Mouse (Mus musculus) bone marrow macrophage, adult 2 months (primary cell): ENCODE results near the gene Fndc3c1.
"Not testable (repeated sequence)": the region's sequence is repeated elsewhere in the genome, so short reads cannot be mapped to it uniquely, and the experiment has no call there.

Experiments used
- CTCF ChIP-seq: IDR thresholded peaks from 2 replicates; pipeline ENCODE4 v1.5.1; 2012; ENCODE audit warnings: low read depth, mild to moderate bottlenecking, low read length, moderate library complexity
- POLR2A ChIP-seq: IDR thresholded peaks from 2 replicates; pipeline ENCODE4 v1.6.1; 2012; ENCODE audit warnings: mild to moderate bottlenecking, low read depth, low read length, borderline replicate concordance

DNA sequence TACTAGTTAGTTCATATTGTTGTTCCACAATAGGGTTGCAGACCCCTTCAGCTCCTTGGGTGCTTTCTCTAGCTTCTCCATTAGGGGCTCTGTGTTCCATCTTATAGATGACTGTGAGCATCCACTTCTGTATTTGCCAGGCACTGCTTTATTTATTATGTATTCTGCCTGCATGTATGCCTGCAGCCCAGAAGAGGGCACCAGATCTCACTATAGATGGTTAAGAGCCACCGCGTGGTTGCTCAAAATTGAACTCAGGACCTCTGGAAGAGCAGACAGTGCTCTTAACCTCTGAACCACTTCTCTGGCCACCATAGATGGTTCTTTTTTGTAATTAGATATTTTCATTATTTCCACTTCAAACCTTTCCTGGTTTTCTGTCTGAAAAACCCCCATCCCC is 5.3 kb downstream of the Fndc3c1 start:
- TF ChIP-seq CTCF, POLR2A: not testable (repeated sequence)
